Mouse (Mus musculus) cortical plate, adult 2 months (tissue): ENCODE results near the gene Cep68.

Experiments
- CTCF ChIP-seq: fragments of 200-500 bp; IDR thresholded peaks from 2 replicates; pipeline ENCODE4 v1.5.1; 2011; ENCODE audit warnings: mild to moderate bottlenecking, control low read depth, low read length; ENCODE audit not compliant: insufficient read depth; ENCODE audit errors: extremely low read depth
- POLR2A ChIP-seq: fragments of 200-500 bp; IDR thresholded peaks from 2 replicates; pipeline ENCODE4 v1.6.1; 2011; ENCODE audit warnings: mild to moderate bottlenecking, low read length, control low read depth; ENCODE audit not compliant: insufficient read depth; ENCODE audit errors: extremely low read depth

DNA sequence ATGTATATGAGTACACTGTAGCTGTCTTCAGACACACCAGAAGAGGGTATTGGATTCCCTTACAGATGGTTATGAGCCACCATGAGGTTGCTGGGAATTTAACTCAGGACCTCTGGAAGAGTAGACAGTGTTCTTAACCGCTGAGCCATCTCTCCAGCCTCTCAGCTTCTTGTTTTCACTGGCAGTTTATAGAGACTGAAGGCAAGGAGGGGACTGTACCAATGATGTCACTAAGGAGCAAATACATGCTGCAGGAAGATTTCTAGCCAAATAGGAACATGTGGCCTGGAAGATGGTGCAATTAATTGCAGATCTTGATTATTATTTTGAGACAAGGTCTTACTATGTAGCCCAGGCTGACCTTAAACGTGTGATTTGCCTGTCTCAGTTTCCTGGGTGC is 27.9 kb upstream of the Cep68 start:
- TF ChIP-seq POLR2A (no peak), CTCF (no peak)
